Mouse (Mus musculus) lung, postnatal 0 days (tissue): ENCODE measurements at regions not wholly inside any gene's neighbourhood (a gene's known extent, or its start where the extent isn't known, plus 50 kb on each side); places are given as distances from the start of the nearest gene placed in this dataset.

Experiments
- ATAC-seq: fragments of 200-750 bp; cut with Nextera tagmentation; 2 replicates; pipeline ENCODE4 v1.8.0; 2017; ENCODE audit warnings: moderate library complexity
- DNase-seq: peaks from one replicate; pipeline ENCODE4 v3.0.0-alpha.2; 2016; ENCODE audit warnings: low spot score
- H3K27ac ChIP-seq: fragments of 300-500 bp; sonication (generic); 2 replicates; pipeline ENCODE4 v1.5.1; 2014; ENCODE audit warnings: antibody characterized with exemption, mild to moderate bottlenecking, low read length, mixed read lengths
- H3K27me3 ChIP-seq: fragments of 300-500 bp; sonication (generic); replicated peaks from 2 replicates; pipeline ENCODE4 v1.6.1; 2014; ENCODE audit warnings: low read length, mixed read lengths; ENCODE audit not compliant: insufficient read depth
- H3K36me3 ChIP-seq: fragments of 300-500 bp; sonication (generic); 2 replicates; pipeline ENCODE4 v1.6.1; 2014; ENCODE audit warnings: low read length, mixed read lengths; ENCODE audit not compliant: insufficient read depth
- H3K4me1 ChIP-seq: fragments of 300-500 bp; sonication (generic); 2 replicates; pipeline ENCODE4 v1.6.1; 2014; ENCODE audit warnings: antibody characterized with exemption, low read depth, low read length, mixed read lengths; ENCODE audit not compliant: insufficient read depth
- H3K4me2 ChIP-seq: fragments of 300-500 bp; sonication (generic); replicated peaks from 2 replicates; pipeline ENCODE4 v1.6.1; 2014; ENCODE audit warnings: low read depth, mild to moderate bottlenecking, low read length, moderate library complexity, mixed read lengths
- H3K4me3 ChIP-seq: fragments of 300-500 bp; sonication (generic); 2 replicates; pipeline ENCODE4 v1.5.1; 2014; ENCODE audit warnings: low read depth, low read length
- H3K9ac ChIP-seq: fragments of 300-500 bp; sonication (generic); replicated peaks from 2 replicates; pipeline ENCODE4 v1.6.1; 2014; ENCODE audit warnings: low read depth, mild to moderate bottlenecking
- H3K9me3 ChIP-seq: fragments of 300-500 bp; sonication (generic); 2 replicates; pipeline ENCODE4 v1.6.1; 2016; ENCODE audit warnings: low read length, mixed read lengths
- CTCF ChIP-seq: IDR thresholded peaks from 2 replicates; pipeline ENCODE4 v1.5.1; 2016; ENCODE audit warnings: antibody characterized with exemption, mild to moderate bottlenecking
- EP300 ChIP-seq: IDR thresholded peaks from 2 replicates; pipeline ENCODE4 v1.6.1; 2016; ENCODE audit warnings: antibody characterized with exemption, mild to moderate bottlenecking, control low read depth
- WGBS: fragments of 180-500 bp; shearing (Covaris S2); extraction: QIAGEN DNeasy Blood & Tissue Kit; methylation state at CpG from one replicate; pipeline ENCODE4 v1.1.7; 2014; 5-methylcytosine and 5-hydroxymethylcytosine counted together

- H3K9ac ChIP-seq = no peak overlapping the region
- ATAC-seq (no peak), DNase-seq (peak; percentile 4)
- H3K4me3 ChIP-seq = no peak overlapping the region
- H3K4me1 ChIP-seq = no peaks in the 10 kb centered on the region
- no peaks in the 10 kb centered on the region for H3K9me3 ChIP-seq
- H3K27me3 ChIP-seq = no peaks in the 10 kb centered on the region
- no peak for TF ChIP-seq CTCF
- TF ChIP-seq EP300 = no peak
- H3K36me3 ChIP-seq = no peaks in the 10 kb centered on the region
- no peak overlapping the region for H3K27ac ChIP-seq
- H3K4me2 ChIP-seq = no peak overlapping the region
- 37% methylated on average over 4 of the region's 4 CpGs for WGBS
Observed at GRCm38 (mm10) chr12:46917286-46917685, 98.6 kb upstream of the Nova1 start.

GRCm38 (mm10) chr12:46878164-46878563 lies 59.4 kb upstream of the Nova1 start:
- Histone ChIP-seq H3K4me3 (no peak overlapping the region), H3K36me3 (no peaks in the 10 kb centered on the region), H3K9ac (no peak overlapping the region), H3K27me3 (no peaks in the 10 kb centered on the region), H3K27ac (no peak overlapping the region), H3K4me2 (no peak overlapping the region), H3K9me3 (no peaks in the 10 kb centered on the region), H3K4me1 (no peaks in the 10 kb centered on the region)
- TF ChIP-seq CTCF (no peak), EP300 (no peak)
- DNase-seq = no peak
- ATAC-seq = no peak
- 82% methylated on average over 3 of the region's 3 CpGs for WGBS

- no peak overlapping the region for H3K9ac ChIP-seq
- no peak overlapping the region for H3K4me3 ChIP-seq
- no peak overlapping the region for H3K4me2 ChIP-seq
- no peaks in the 10 kb centered on the region for H3K27me3 ChIP-seq
- no peaks in the 10 kb centered on the region for H3K9me3 ChIP-seq
- H3K36me3 ChIP-seq = no peaks in the 10 kb centered on the region
- H3K4me1 ChIP-seq = no peaks in the 10 kb centered on the region
- peak; percentile 30 for DNase-seq
- no peak for ATAC-seq
- 19% methylated on average over 2 of the region's 2 CpGs for WGBS
- no peak overlapping the region for H3K27ac ChIP-seq
- TF ChIP-seq CTCF = no peak
- no peak for TF ChIP-seq EP300
Observed at GRCm38 (mm10) chr12:46870130-46870529, 51.4 kb upstream of the Nova1 start.
